Mouse (Mus musculus) spleen, adult 12 weeks (tissue): Measurements from ENCODE around the gene Rnf19b.
A peak's percentile ranks its signal among the peaks of the same experiment; 100 is the strongest.

Experiments used
- DNase-seq: peaks from one replicate; pipeline ENCODE4 v3.0.0; 2022; ENCODE audit warnings: low spot score

The Rnf19b gene

DNA sequence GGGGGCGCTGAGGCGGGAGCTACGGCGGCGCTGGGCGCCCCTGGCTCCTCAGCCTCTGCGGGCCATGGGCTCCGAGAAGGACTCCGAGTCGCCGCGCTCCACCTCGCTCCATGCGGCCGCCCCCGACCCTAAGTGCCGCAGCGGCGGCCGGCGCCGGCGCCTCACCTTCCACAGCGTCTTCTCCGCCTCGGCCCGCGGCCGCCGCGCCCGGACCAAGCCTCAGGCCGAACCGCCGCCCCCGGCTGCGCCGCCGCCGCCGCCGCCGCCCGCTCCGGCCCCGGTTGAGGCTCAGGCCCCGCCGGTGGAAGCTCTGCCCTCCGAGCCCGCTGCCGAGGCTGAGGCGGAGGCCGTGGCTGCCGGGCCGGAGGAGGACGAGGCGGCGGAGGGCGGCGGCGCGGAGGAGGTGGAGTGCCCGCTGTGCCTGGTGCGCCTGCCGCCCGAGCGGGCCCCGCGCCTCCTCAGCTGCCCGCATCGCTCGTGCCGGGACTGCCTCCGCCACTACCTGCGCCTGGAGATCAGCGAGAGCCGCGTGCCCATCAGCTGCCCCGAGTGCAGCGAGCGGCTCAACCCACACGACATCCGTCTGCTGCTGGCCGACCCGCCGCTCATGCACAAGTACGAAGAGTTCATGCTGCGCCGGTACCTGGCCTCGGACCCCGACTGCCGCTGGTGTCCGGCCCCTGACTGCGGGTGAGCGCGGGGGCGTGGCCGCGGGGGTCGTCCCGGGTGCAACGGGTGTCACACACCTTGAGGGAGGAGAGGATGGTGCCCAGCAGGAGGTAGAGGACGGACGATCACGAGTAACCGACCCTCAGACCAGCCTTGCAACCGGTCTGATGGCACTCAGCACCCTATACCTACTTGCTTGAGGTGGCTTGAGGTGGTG, at the start of gene Rnf19b:
Rnf19b (plus strand) TSS at position 65 of the 886 bp plus-strand sequence.
- peak; percentile 57 for DNase-seq

DNA sequence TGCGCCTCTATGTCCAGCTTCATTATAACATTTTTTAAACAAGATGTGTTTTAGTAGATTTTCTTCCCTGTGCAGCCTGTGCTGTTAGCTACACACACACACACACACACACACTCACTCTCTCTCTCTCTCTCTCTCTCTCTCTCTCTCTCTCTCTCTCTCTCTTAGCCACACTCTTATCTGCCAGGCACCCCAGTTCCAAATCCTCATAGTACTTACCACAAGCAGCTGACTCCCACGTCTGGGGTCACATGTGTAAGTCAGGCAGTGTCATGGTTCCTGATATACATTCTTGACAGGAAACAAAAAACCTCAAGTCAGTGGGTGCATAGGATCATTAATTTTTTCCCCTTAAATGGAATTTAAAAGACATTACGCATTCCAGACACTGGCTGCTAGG, 49.4 kb upstream of the Rnf19b start:
- DNase-seq, result no peak

DNA sequence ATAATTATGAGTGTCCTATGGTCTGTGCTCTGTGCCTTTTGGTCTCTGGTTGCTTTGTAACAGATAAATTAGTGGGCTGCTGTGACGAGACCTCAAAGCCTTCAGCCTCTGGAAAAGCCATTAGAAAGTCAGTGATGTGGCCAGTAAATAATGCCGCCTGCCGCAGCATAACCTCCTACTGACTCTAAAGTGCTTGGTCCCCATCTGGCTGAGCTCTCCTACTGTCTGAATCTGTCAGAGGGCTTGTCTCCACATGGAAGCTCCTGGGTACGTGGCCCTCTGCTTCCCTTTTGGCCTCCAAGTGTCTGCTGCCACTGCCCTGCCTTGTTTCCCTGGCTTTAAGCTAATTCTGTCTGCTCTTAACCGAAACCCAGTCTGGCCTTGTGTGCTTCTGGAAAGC, 48.5 kb upstream of the Rnf19b start:
- DNase-seq, result no peak

DNA sequence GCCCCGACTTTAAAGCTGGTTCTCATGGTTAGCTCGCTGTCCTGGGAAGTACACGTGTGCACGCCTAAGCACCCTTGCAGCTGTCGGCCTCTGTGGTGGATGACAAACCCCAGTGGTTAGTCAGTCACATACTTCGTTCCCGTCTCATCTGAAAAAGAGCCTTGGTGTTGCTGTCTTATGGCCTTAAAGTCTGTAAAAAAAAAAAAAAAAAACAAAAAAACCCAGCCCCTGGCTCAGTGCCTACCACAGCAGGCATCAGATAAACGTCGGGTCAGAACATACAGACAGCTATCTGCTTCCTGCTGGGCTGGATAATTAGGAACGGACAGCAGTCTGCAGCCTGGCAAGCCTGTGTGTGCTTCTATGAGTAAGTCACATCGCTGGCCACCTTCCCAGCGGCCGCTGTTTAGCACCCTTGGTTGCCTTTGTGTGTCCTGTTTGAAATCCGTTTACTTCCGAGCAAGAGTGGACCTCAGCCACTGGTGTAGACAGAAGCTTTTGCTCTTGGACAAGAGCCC, 46.4 kb upstream of the Rnf19b start:
- no peak for DNase-seq

DNA sequence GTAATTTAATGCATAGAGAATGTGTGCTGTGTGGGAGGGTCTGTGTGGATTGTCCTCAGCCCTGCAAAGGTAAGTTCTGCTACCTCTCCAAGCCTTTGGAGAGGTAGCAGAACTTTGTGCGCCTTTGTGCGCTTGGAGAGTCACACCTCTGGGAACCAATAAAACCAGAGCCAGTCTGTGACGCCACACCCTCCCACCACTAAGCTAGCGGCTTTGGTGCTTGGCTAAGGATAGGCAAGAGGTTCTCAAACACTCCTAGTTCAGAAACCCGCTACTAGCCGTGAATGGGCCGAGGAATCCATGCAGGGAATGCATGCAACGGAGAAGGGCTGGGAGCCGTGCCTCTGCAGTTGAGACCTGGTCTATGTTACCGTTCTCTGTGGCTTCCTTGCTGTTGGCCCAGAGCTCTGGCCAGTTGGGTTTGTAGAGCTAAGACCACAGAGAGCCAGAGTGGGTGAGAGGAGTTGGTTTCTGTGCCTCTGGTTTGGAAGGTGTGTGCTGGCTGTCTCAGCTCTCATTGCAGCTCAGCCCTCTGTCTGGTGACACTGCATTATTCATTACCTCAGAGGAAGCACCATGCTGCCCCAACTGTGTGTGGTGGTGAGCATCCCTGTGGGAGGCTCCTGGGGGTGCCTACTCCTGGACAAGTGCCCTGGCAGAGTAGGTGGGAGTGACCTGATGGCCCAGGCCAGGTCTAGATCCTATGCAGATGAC, 44.8 kb upstream of the Rnf19b start:
- DNase-seq, result no peak

DNA sequence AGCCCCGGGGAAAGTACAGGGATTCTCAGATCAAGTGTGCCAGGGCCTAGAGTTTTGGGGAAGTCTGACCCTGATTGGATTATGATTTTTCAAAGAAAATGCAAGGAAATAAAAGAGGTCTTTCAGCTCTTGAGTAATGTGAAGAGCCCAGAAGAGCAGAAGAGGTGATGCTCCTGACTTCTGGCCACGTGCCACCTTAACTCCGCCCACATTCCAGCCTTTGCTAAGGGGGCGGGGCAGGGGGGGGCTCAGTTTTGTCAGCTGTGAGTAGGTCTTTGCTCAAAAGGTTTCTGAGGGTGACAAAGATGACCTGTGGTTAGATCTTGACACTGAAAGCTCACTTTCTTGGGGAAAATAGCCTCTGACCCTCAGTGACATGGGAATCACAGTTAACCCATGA, 41.7 kb upstream of the Rnf19b start:
- no peak for DNase-seq

DNA sequence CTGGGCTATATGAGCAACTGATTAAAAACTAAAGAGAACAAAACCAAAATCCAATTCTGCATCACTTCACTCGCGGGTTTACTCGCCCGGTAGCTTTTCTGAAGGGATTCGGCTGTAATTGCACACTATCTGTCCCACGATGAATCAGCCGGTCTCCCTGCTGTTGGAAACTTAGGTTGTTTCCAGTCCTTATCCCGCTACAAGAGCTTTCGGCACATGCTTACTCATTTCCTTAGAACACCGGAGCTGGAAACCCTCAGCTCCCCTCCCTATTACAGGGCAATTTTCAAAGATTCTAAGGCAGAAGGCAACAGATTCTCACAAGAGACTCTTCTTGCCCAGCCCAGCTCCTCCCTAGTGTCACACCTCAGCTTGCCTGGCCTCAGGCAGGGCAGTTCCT, 40.9 kb upstream of the Rnf19b start:
- no peak for DNase-seq

DNA sequence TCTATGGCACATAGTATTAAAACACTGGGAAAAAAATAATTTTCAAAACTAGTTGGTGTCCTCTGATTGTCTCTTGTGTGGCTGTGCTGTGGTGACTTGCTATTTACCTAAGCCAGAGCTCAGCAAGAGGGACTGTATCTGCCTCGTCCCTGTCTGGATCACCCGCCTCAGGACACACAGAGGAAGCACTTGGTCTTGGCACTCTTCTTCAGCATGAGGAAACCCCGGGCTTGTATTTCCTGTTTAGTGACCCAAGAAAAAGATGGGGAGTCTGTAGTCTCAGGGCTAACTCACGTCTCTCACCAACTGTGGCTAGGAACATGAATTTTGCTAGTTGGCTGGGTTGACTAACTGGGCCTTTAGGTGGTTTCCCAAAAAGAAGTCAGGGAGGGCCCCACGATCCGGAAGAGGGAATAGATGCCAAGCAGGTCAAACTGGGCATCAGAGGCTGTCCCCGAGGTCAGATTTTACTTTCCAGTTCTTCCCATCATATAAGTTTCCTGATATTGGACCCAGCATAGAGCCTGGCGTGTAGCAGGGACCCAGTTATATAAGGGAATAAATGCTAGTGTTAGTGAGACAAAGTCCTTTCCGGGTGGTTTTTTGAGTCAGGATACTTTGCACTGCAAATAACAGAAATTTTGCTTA, 39.2 kb upstream of the Rnf19b start:
- DNase-seq, result no peak

DNA sequence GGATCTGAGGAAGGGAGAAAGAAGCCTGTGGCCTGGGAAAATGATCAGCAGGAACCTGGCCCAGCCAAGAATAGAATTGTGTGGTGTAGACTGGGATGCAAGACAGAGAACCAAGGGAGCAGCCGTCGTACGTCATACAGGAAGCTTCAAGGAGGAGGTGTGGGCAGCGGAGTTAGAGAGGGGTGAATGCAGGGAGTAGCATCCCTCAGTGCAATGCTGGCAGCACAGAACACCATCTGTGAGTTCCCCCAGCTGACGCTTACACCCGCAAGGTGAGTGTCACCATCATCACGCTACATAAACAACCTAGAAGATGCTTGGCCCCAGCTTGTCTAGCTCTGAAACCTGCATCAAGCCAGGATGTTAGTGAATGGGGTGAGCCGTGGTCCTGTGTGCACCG, 38.3 kb upstream of the Rnf19b start:
- DNase-seq, result no peak

DNA sequence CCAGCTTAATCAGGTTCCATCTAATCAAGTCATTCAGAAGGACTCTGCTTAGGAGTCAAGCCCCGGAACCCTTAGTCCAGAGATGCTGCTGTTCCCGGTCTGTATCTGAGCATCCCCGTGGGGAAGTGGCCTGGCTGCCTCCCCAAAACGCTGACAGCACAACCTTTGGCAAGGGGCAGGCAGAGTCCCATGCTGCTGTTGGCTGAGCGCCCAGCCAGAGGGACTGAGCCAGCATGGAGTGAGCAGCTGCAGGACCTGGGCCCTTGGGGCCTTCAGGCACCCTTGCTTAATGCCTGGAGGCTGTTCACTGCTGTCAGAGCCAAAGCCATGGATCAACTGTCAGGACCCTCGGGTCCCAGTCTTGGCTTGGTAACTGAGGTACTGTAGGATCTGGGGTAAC, 37.6 kb upstream of the Rnf19b start:
- no peak for DNase-seq

DNA sequence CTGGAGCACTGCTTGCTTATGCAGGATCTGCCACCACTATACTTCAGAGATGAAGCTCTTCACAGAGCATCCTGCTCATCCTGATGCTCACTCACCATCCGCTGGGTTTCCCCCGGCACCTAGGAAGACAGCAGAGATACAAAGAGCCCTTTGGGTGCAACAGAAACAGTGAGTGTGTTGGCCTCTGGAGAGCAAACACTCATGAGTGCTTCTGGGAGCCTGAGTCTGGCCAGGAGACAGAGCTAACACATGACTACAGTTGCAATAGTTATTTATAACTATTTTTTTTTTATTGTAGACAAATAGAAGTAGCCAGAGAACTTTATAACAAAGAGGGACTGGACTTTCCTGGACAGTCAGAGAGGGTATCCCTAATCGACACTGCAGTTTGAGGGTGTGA, 36.6 kb upstream of the Rnf19b start:
- no peak for DNase-seq

DNA sequence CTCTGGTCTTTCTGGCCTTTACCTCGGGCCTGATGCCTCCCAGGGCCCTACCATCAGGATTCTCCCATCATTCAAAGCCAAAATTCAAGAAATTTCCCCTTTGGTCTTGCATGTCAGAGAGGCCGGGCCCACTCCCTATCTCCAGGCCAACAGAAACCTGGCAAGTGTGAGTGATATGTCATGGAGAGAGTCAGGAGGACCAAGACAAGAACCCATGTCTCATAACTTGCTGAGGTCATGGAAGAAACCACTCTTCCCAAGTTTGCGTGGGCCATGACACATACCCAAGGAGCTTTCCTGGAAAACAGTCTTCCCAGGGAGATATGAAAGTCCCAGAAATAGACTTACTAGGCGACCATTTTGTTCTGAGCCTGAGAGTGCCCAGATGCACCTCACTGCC, 36.2 kb upstream of the Rnf19b start:
- no peak for DNase-seq

DNA sequence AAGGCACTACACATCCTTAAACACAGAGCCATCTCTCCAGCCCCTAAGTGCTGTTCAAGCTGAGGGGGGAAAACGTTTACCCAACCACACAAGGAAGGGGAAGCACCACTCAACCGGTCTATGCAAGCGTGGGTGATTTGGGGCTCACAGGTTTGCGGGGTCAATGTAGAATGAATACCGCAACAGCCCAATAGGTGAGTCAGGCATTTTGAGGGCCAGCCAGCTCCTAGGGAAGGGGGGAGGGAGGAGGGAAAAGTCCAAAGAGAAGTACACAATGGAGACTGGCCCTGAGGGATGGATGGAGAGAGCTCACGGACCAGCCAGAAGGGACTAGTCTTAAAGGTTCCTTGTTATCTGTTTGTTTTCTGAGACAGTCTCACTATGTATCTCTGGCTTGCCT, 34.2 kb upstream of the Rnf19b start:
- DNase-seq, result no peak

DNA sequence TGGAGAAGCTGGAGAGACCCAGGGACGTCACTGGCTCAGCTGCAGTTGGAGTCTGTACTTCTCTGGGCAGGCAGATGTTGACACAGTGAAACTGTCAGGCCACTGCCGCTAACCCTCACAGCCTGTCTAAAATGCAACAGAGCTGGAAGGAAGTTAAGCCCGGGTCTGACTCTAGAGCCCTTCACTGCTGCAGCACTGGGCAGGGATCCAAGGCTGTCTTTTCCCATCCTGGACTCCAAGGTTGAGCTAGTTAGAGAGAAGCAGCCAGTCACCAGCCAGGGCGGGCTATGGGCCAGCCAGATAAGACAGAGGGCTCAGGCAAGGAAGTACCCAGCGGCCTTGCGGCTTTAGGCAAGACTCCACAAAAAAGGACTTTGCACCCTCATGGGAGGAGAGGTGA, 33.3 kb upstream of the Rnf19b start:
- DNase-seq, result no peak

DNA sequence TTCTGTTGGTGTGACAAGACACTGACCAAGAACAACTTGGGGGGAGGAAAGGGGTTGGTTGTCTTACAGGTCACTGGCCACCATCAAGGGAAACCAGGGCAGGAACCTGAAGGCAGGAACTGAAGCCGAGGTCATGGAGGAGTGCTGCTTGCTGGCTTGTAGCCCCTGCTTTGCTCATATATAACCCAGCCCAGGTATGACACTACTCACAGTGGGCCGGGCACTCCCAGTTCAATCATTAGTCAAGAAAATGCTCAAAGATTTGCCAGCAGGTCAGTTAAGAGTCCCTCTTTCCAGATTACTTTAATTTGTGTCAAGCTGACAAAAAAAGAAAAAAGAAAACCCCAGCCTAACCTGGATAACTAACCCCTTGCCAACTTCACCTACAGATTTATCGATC, 32.4 kb upstream of the Rnf19b start:
- no peak for DNase-seq

DNA sequence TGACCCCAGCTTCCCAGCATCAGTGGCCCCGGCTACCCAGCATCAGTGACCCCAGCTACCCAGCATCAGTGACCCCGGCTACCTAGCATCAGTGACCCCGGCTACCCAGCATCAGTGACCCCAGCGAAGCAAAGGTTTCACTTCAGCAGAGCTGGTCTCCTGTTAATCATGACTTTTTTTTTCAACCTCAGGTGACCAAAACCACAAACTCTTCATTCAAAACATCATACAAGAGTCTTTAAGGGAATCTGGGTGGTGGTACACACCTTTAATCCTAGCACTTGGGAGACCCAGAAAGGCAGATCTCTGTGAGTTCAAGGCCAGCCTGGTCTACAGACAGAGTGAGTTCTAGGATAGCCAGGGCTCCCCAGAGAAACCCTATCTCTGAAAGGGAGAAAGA, 27.3 kb upstream of the Rnf19b start:
- DNase-seq, result no peak

DNA sequence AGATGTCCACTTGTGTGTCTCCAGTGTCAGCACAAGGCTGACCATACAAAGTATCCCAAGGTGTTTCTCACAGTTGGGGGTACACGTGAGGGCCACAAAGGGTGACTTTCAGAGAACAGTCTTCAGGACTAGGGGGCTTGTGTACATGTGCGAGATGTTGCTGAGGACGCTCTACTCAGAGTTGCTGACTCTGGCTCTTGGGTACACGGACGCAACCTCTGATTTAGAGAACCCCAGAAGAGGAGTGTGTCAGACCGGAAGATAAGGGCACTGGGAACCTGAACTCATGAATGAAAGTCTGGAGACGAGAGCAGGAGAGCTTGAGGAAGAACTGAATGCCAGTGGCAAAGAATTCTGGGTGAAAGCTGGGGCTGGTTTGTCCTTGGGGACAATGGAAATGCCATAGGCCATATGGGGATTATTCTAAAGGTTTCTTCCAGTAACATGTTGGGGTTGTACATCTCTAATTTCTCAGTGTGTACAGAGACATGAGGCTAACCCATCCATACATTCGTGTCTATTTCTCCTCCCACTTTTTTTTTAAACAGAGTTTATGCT, 26.6 kb upstream of the Rnf19b start:
- DNase-seq, result no peak

DNA sequence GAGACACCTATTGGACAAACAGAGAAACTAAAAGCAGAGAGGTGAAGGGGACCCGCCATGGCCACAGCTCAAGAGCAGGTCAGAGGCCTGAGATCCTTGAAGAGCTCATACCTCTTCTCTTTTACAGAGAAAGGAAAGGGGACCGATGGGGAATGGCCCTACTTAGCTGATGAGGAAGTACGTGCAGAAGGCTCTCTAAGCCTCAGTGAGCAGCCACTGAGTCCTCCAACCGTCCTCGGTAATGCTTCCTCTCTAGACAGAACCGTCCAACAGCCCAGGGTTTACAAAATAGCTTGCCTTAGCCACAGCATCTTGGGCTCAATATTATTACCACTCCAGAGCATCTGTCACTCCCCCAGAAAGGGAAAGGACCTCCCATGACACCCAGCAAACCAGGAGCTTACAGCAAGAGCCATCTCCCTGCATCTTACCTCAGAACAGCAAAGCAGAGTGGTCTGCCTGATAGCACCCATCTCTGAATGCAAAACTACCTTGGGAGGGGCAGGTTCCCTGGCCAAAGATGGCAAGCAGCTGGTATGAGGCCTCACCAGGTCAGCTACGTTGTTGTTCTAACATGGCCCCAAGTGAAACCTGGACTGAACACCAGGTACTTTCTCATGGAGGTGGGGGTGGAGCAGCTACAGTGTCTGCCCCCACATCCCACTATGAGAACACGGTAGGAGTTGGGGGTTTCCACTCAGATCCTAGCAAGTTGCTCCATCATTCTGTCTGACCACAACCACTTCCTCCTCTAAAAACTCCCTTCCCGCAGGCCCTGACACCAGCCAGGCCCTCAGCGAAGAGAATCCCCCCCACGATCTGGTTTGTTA, 25.7 kb upstream of the Rnf19b start:
- peak; percentile 22 for DNase-seq

DNA sequence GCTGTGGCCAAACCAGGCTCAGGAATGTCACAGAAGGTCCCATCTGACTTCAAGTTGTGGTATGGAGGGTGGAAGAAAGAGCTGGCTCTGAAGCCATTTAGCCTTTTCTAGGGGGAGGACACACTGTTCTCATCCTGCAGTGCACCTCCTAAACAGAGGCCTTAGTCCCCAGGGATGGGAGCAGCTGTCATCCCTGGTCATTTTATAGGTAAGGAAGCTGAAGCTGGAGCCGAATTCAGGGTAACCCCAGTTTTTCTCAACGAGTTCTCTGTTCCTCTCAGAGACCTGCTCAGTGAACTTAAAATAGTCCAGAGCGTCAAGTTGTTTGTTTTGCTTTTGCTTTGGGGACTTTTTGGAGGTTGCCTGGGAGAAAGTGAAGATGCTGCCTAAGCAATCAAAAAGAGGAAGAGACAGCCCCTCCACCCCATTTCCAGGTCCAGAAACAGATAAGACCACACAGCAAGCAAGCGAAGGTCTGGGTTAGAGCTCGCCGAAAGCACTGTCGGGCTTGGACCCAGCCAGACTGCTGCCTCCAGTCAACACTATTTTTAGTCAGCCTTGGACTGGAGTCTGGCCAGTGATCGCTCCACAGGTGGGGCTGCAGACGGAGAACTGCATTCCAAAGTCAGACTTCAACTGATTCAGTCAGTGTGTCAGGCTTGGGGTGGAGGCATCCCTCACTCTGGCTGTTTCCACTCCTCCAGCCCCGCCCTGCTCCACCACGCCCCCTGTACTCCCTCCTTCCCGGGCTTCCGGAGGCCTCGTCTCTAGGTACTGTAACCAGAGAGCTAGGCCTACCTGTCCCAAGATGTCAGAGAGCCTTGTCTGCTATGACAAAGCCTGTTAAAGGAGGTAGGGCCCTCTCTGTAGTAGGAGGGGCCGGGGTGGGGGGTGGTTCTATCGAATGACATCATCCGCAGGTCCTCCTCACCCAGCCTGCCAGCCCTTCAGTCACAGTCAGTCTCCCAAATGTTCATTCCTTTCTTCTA, 24.8 kb upstream of the Rnf19b start:
- no peak for DNase-seq

DNA sequence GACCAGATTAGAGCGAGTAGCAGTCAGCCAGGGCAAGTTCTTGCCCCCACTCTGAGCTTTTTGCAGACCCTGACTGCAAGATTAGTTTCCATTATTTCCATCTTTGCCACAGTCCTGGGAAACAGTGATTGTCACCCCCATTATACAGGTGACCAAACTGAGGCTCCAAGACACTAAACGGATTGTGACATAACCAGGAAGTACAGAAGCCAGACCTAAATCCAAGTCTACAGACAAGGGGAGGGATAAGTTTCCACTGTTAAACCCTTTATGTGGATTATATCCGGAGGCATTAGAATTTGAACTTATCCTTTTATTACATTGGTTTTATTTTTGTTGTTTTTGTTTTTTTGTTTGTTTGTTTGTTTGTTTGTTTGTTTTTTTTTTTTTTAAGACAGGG, 23.8 kb upstream of the Rnf19b start:
- DNase-seq, result no peak
